Mouse (Mus musculus): ENCODE measurements around the gene Col17a1. TPM values are rescaled to one million over a fixed set of nuclear protein-coding genes. Genes with fewer than 3 reads are reported as not detected.
A peak's percentile ranks its signal among the peaks of the same experiment; 100 is the strongest.

The Col17a1 gene
- polyA plus RNA-seq, 1 experiment = not detected

DNA sequence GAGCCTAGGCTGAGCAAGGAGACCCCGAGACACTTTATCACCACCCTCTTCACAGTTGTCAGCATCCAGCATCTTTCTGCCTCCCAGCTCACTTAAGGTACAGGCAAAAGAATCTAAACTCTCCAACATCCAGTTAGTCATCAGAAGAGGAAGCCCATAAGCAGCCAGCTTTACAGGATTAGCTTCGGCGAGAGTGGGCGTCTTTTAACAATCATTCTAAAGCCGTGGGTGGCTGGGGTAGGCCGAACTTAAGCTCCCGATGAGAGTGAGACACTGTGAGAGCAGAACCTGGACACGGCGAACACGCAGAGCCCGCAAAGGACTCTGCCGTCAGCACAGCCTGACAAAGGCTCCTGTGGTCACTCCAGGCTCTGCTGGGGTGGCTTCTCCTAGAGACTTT, 13.2 kb downstream of the Col17a1 start:
- H3K4me3 ChIP-seq (replicated peaks) = no peak overlapping the region
- no peaks in the 10 kb centered on the region for H3K36me3 ChIP-seq (replicated peaks; ENCODE audit: low read length)
- no peaks in the 10 kb centered on the region for H3K9me3 ChIP-seq
- peaks cover 29% of the 10 kb centered on the region for H3K27me3 ChIP-seq (replicated peaks)
- no peak for TF ChIP-seq GATA1 (IDR thresholded peaks at IDR 0.05; ENCODE audit: borderline replicate concordance, low read length)
- TF ChIP-seq FLI1 (IDR thresholded peaks at IDR 0.05; ENCODE audit: low read length) = no peak
- peaks cover 27% of the 10 kb centered on the region for H3K4me1 ChIP-seq

DNA sequence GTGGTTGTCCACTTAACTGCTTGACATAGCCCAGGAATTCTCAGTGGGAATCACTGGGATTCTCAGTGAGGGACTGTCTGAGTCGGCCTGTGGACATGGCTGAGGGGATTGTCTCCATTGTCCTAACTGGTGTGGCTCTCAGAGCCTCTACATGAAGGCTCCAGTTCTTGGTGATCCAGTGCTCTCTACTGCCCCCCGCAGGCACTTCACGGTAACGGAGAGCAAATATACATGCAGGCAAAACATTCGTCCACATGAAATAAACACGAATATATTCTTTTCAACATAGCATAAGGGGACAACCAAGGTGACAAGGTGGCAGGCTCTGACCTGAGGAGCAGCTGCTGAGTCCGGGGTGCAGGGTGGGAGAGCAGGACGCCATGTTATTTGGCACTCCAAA, 17.5 kb downstream of the Col17a1 start:
- H3K4me1 ChIP-seq = peaks cover 47% of the 10 kb centered on the region
- H3K4me3 ChIP-seq (replicated peaks) = peak overlapping the region; percentile 59
- TF ChIP-seq GATA1 (IDR thresholded peaks at IDR 0.05; ENCODE audit: borderline replicate concordance, low read length) (no peak), FLI1 (IDR thresholded peaks at IDR 0.05; ENCODE audit: low read length) (no peak)
- H3K36me3 ChIP-seq (replicated peaks; ENCODE audit: low read length) = no peaks in the 10 kb centered on the region
- peaks cover 23% of the 10 kb centered on the region for H3K27me3 ChIP-seq (replicated peaks)
- H3K9me3 ChIP-seq = no peaks in the 10 kb centered on the region

DNA sequence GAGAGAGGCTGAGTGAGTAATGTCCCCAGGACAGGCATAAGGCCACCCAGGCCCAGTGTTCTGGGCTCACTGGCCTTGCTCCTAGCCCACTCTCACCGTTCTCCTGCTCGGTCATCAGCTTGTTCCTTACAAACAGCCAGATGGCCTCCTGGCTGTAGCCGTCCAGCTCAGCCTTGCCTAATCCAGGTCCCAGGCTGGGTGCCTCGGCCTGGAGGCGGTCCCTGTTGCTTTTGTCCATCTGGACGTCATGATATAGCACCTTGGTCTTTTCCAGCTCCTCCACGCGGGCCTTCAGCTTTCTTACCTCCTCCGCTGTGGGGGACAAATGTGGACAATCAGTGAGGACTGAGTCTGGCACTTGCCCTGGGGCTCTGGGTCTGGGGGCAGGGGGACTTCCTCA, 23.5 kb downstream of the Col17a1 start:
- TF ChIP-seq GATA1 (IDR thresholded peaks at IDR 0.05; ENCODE audit: borderline replicate concordance, low read length) = no peak
- no peak for TF ChIP-seq FLI1 (IDR thresholded peaks at IDR 0.05; ENCODE audit: low read length)
- Histone ChIP-seq H3K27me3 (replicated peaks) (peaks cover 46% of the 10 kb centered on the region), H3K4me3 (replicated peaks) (no peak overlapping the region), H3K36me3 (replicated peaks; ENCODE audit: low read length) (no peaks in the 10 kb centered on the region), H3K9me3 (no peaks in the 10 kb centered on the region), H3K4me1 (peaks cover 35% of the 10 kb centered on the region)

DNA sequence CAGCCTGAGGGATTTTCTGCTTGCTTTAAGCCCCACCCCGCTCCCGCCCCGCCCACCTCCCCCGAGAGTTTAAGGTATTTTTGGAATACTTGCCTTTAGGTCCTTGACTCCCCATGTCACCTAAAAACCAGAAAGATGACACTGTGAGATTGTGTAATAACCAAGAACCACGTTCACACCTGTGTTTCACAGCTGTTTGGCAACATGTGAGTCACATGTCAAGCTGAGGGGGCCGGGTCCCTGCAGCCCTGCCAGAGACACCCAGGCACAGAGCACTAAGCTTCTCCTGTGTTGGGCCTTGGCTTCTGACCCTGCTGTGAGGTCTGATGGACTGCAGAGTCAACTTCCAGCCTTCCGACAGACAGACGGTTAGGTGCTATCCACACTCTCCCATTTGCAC, 24.3 kb downstream of the Col17a1 start:
- TF ChIP-seq FLI1 (IDR thresholded peaks at IDR 0.05; ENCODE audit: low read length) (no peak), GATA1 (IDR thresholded peaks at IDR 0.05; ENCODE audit: borderline replicate concordance, low read length) (no peak)
- H3K36me3 ChIP-seq (replicated peaks; ENCODE audit: low read length) = no peaks in the 10 kb centered on the region
- H3K9me3 ChIP-seq = no peaks in the 10 kb centered on the region
- no peak overlapping the region for H3K4me3 ChIP-seq (replicated peaks)
- H3K27me3 ChIP-seq (replicated peaks) = peaks cover 52% of the 10 kb centered on the region
- H3K4me1 ChIP-seq = peaks cover 36% of the 10 kb centered on the region

DNA sequence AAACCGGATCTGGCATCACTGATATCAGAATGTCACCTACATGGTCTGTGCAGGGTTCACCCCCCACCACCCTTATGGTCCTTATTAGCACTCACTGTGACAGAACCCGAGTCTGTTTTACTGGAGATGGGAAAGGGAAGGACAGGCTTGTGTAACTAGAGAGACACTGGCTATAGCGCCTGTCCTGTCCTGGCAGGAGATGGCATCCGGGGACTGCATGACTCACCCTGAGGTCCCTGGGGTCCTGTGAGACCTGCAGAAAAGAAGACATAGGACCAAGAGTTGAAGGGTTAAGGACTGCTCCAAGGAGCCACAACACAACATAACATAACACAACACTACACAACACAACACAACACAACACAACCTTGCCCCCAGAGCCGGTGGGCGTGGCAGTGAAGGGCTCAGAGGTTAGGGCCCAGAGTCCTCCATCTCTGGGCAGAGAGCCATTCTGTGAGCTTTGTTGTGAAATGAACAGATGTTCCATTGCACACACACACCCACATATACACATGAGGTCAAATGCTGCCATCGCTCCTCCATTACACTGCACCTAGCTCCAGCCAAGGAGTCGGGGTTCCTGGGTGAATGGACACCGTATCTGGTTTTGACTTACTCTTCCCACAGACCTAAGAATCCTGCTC, 32.0 kb downstream of the Col17a1 start:
- Histone ChIP-seq H3K4me3 (replicated peaks) (no peak overlapping the region), H3K9me3 (no peaks in the 10 kb centered on the region), H3K27me3 (replicated peaks) (peaks cover 41% of the 10 kb centered on the region), H3K4me1 (peaks cover 54% of the 10 kb centered on the region), H3K36me3 (replicated peaks; ENCODE audit: low read length) (no peaks in the 10 kb centered on the region)
- TF ChIP-seq GATA1 (IDR thresholded peaks at IDR 0.05; ENCODE audit: borderline replicate concordance, low read length) (no peak), FLI1 (IDR thresholded peaks at IDR 0.05; ENCODE audit: low read length) (no peak)

DNA sequence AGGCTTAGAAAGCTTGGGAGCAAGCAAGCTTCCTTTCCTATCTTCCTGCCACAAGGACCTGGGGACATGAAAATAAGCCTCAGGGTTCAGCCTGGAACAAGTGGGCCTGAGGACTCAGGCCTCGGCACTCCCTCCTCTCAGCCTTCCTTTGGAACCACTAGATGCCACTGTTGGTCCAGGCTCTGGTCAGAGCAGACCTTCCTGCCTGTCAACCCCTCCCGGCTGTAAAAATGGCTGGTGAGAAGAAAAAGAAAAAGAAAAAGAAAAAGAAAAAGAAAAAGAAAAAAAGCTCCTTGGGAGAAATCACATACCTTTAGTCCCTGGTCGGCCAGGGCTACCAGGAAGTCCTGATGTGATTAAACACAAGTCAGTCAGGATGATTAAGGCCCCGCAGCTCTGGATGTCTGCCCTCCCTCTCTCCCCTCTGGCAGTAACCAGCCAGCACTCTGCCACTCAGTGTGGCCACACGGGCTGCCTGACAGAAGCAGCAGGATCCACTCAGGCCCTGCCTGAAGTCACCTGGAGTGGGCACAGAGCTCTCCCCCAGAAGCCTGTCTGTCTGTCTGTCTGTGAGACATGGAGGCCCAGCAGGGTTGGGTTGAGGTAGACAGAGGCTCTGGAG, 32.9 kb downstream of the Col17a1 start:
- peak overlapping the region; percentile 34 for H3K4me3 ChIP-seq (replicated peaks)
- H3K9me3 ChIP-seq = no peaks in the 10 kb centered on the region
- H3K27me3 ChIP-seq (replicated peaks) = peaks cover 32% of the 10 kb centered on the region
- peaks cover 55% of the 10 kb centered on the region for H3K4me1 ChIP-seq
- H3K36me3 ChIP-seq (replicated peaks; ENCODE audit: low read length) = no peaks in the 10 kb centered on the region
- TF ChIP-seq FLI1 (IDR thresholded peaks at IDR 0.05; ENCODE audit: low read length) (no peak), GATA1 (IDR thresholded peaks at IDR 0.05; ENCODE audit: borderline replicate concordance, low read length) (no peak)

DNA sequence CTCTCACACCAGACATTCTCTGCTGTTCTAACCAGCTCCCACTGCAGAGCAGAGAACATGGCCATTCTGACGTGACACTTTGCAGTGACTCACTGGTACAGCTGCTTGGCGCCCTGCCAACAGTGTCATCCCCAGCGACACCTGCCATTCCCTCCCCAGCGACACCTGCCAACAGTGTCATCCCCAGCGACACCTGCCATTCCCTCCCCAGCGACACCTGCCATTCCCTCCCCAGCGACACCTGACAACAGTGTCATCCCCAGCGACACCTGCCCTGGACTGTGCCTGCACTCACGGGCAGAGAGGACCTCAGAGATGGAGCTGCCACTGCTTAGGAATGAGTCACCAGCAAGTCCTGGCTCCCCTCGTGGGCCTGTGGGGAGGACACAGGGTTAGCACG, 37.0 kb downstream of the Col17a1 start:
- H3K27me3 ChIP-seq (replicated peaks) = peaks cover 17% of the 10 kb centered on the region
- no peak for TF ChIP-seq FLI1 (IDR thresholded peaks at IDR 0.05; ENCODE audit: low read length)
- TF ChIP-seq GATA1 (IDR thresholded peaks at IDR 0.05; ENCODE audit: borderline replicate concordance, low read length) = no peak
- H3K36me3 ChIP-seq (replicated peaks; ENCODE audit: low read length) = peaks cover 5% of the 10 kb centered on the region
- no peak overlapping the region for H3K4me3 ChIP-seq (replicated peaks)
- H3K9me3 ChIP-seq = no peaks in the 10 kb centered on the region
- peaks cover 55% of the 10 kb centered on the region for H3K4me1 ChIP-seq

DNA sequence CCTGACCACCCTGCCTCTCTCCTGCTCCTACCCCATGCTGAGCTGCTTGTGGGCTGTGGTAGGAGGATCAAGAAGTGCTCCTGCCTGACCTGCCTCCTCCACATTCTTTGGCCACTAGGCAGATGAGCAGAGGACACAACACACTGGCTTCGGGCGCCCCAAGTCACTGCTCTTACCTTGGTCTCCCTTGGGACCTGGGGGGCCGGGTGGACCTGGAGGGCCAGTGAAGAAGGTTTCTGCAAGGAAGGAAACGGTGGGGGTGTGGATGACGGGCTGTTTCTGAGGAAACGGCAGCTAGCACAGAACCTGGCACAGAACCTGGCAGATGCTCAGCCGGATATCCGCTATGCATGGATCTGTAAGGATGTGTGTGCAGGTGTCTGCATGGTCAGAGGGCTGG, 38.7 kb downstream of the Col17a1 start:
- no peak for TF ChIP-seq GATA1 (IDR thresholded peaks at IDR 0.05; ENCODE audit: borderline replicate concordance, low read length)
- no peak for TF ChIP-seq FLI1 (IDR thresholded peaks at IDR 0.05; ENCODE audit: low read length)
- peaks cover 54% of the 10 kb centered on the region for H3K4me1 ChIP-seq
- H3K36me3 ChIP-seq (replicated peaks; ENCODE audit: low read length) = peaks cover 20% of the 10 kb centered on the region
- H3K4me3 ChIP-seq (replicated peaks) = peak overlapping the region; percentile 3
- H3K9me3 ChIP-seq = no peaks in the 10 kb centered on the region
- H3K27me3 ChIP-seq (replicated peaks) = peaks cover 17% of the 10 kb centered on the region

DNA sequence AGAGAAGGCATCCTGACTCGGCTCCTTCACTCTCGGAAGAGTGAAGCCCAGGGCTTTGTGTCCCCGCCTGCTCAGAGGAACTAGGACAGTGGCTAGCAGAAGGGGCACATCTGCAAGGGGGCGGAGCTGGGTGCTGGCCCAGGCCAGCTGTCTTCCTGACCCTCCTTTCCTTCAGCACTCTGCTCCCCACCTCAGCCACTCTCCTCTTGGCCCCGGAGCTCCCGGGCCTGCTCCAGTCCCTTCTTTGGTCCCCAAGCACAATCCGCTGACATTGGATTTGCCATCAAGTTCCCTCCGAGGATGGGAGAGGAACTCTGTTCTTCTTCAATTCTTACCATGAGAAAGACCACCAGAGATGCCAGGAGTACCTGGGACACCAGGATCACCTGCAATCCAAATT, 39.6 kb downstream of the Col17a1 start:
- Histone ChIP-seq H3K27me3 (replicated peaks) (peaks cover 12% of the 10 kb centered on the region), H3K36me3 (replicated peaks; ENCODE audit: low read length) (peaks cover 29% of the 10 kb centered on the region), H3K9me3 (no peaks in the 10 kb centered on the region), H3K4me1 (peaks cover 54% of the 10 kb centered on the region), H3K4me3 (replicated peaks) (no peak overlapping the region)
- no peak for TF ChIP-seq FLI1 (IDR thresholded peaks at IDR 0.05; ENCODE audit: low read length)
- no peak for TF ChIP-seq GATA1 (IDR thresholded peaks at IDR 0.05; ENCODE audit: borderline replicate concordance, low read length)

DNA sequence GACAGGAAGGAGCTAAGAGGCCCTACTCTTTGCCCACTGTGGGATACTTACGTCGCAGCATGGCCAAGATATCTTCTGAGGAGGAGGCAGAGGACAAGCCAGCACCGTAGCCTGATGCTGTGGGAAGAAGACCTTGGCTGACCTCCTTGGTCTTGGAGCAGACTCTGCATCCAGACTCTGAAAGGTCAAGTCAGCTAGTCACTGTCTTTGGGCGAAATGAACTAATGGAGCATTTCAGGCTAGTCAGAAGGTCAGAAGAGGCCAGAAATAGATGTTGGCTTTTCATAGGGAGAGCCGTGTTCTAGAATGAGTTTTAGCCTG, 40.8 kb downstream of the Col17a1 start:
- TF ChIP-seq GATA1 (IDR thresholded peaks at IDR 0.05; ENCODE audit: borderline replicate concordance, low read length) = no peak
- TF ChIP-seq FLI1 (IDR thresholded peaks at IDR 0.05; ENCODE audit: low read length) = no peak
- Histone ChIP-seq H3K9me3 (no peaks in the 10 kb centered on the region), H3K4me1 (peaks cover 52% of the 10 kb centered on the region), H3K27me3 (replicated peaks) (peaks cover 8% of the 10 kb centered on the region), H3K4me3 (replicated peaks) (peak overlapping the region; percentile 70), H3K36me3 (replicated peaks; ENCODE audit: low read length) (peaks cover 40% of the 10 kb centered on the region)
